Mouse (Mus musculus) C2C12 (cell line): ENCODE results near the gene Prkar2b. TPM values are rescaled to one million over a fixed set of nuclear protein-coding genes. Genes with fewer than 3 reads are reported as not detected.

Experiments used
- H3K27me3 ChIP-seq: one replicate; pipeline ENCODE4 v1.6.1; 2011; ENCODE audit not compliant: control insufficient read depth, insufficient read depth, insufficient read length
- H3K36me3 ChIP-seq: one replicate; pipeline ENCODE4 v1.6.1; 2011; ENCODE audit not compliant: control insufficient read depth, insufficient read depth
- H3K4me3 ChIP-seq: one replicate; pipeline ENCODE4 v1.5.1; 2011; ENCODE audit warnings: mild to moderate bottlenecking, control low read depth; ENCODE audit not compliant: poor library complexity, insufficient read depth, severe bottlenecking
- H3K79me2 ChIP-seq: one replicate; pipeline ENCODE4 v1.6.1; 2011; ENCODE audit not compliant: control insufficient read depth, insufficient read depth
- H3K79me3 ChIP-seq: one replicate; pipeline ENCODE4 v1.6.1; 2011; ENCODE audit warnings: low read depth, control low read depth
- H3ac ChIP-seq: one replicate; pipeline ENCODE3; 2011; ENCODE audit warnings: low read depth; ENCODE audit not compliant: control insufficient read depth, insufficient read length
- CEBPB ChIP-seq: IDR thresholded peaks from one replicate; pipeline ENCODE4 v1.6.1; 2011; ENCODE audit warnings: low read depth, mild to moderate bottlenecking, control low read depth, moderate library complexity
- CTCF ChIP-seq: IDR thresholded peaks from one replicate; pipeline ENCODE4 v1.5.1; 2011; ENCODE audit not compliant: control insufficient read depth, insufficient read depth, insufficient read length
- FOSL1 ChIP-seq: IDR thresholded peaks from one replicate; pipeline ENCODE4 v1.8.0; 2011; ENCODE audit warnings: mild to moderate bottlenecking, low read length; ENCODE audit not compliant: poor library complexity, insufficient read depth, severe bottlenecking
- MAX ChIP-seq: IDR thresholded peaks from one replicate; pipeline ENCODE4 v1.6.1; 2011; ENCODE audit warnings: mild to moderate bottlenecking, control low read depth
- MYOD1 ChIP-seq: IDR thresholded peaks from one replicate; pipeline ENCODE4 v1.6.1; 2011; ENCODE audit warnings: low read depth; ENCODE audit not compliant: control insufficient read depth, insufficient read length
- MYOG ChIP-seq: IDR thresholded peaks from one replicate; pipeline ENCODE4 v1.6.1; 2011; ENCODE audit not compliant: control insufficient read depth, insufficient read length; ENCODE audit errors: extremely low read depth
- USF1 ChIP-seq: IDR thresholded peaks from one replicate; pipeline ENCODE4 v1.6.1; 2011; ENCODE audit warnings: low read depth, mild to moderate bottlenecking, control low read depth, moderate library complexity
- polyA plus RNA-seq: library from polyadenylated mRNA; unstranded; fragments of >200 nt; fragmentation: generic; extraction: Trizol; gene quantifications from one replicate; pipeline ENCODE4 v1.2.1, GENCODE M21; 2012; ENCODE audit warnings: missing spikeins

The Prkar2b gene
- polyA plus RNA-seq, 1 experiment: 33.1 TPM

DNA sequence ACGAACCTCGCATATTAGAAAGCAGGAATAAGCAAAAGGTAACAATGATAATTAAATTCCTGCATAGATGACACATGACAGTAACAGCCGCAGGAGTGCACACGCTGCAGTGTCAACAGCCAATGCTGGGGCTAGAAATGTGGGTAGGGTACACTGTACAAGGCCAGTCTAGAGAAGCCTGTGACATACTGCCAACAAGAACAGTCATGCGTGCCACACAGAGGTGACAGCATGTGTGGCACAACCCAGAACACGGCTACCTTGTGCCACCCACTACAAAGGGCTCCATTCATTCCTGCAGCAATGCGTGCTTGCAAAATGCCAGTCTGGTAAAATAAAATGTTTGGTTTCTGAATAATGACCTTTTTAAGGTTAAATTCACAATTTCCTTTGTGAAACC lies 28.2 kb downstream of the Prkar2b start:
- Histone ChIP-seq H3K79me3 (peaks cover 4% of the 10 kb centered on the region), H3K27me3 (no peaks in the 10 kb centered on the region), H3ac (no peak overlapping the region), H3K4me3 (no peak overlapping the region), H3K36me3 (peaks cover 6% of the 10 kb centered on the region), H3K79me2 (peaks cover 24% of the 10 kb centered on the region)
- no peak for TF ChIP-seq FOSL1
- TF ChIP-seq MYOD1: no peak
- no peak for TF ChIP-seq MAX
- TF ChIP-seq CTCF: no peak
- TF ChIP-seq USF1: no peak
- TF ChIP-seq MYOG: no peak
- TF ChIP-seq CEBPB: no peak

DNA sequence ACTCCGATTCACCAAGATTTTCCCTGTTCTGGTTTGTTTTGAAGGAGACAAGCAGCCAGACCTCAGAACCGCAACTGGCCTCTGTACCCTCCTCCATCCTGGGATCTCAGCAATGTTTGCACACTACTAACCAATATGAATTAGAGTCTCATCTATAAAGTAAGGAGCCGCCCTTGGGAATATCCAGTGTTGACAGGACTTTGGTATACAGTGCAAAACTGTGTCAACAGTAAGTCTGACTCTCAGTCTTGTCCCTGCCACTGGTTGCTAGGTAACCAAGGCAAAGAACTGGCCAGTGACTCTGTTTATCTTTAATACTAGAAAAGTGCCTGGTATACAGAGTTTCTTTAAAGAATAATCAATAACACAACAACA lies 42.7 kb downstream of the Prkar2b start:
- peaks cover 59% of the 10 kb centered on the region for H3K79me2 ChIP-seq
- no peaks in the 10 kb centered on the region for H3K27me3 ChIP-seq
- H3K79me3 ChIP-seq: peaks cover 28% of the 10 kb centered on the region
- no peak overlapping the region for H3ac ChIP-seq
- H3K36me3 ChIP-seq: peaks cover 7% of the 10 kb centered on the region
- TF ChIP-seq CTCF: no peak
- no peak for TF ChIP-seq MYOG
- TF ChIP-seq MAX: no peak
- no peak for TF ChIP-seq MYOD1
- TF ChIP-seq USF1: no peak
- no peak for TF ChIP-seq FOSL1
- TF ChIP-seq CEBPB: no peak
- no peak overlapping the region for H3K4me3 ChIP-seq

DNA sequence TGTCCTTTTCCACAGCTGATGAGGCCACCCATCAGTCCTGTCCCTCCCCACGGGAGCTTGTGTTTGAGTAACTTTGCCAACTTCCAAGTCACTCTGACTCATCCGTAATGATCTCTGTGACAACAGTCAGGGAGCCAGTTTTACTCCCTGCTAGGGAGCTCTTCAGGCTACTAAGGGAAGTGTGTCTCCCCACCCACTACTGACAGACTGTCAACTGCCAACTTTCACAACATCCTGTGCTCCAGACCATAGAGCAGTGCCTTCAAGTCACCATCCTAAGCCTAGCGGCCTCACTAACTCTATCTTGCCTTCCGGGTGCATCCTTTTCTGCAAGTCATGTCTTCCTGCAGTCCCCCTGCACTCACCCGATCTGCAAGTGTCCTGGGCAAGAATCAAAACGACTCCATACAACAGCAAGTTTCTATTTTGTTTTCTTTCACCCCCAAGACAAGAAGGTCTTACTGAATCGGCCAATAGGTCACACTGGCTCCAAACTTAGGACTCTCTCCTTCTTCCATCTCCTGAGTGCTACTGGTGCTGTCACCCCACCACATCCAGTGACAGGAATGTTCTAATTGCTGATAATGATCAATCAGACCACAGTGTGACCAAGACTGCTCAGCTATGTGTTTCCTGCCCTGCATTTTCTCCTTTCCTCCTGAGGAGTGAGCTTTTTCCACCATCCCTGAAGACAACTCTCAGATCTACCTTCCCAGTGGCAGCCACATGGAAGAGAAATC lies 43.3 kb downstream of the Prkar2b start:
- peaks cover 24% of the 10 kb centered on the region for H3K79me3 ChIP-seq
- H3K4me3 ChIP-seq: no peak overlapping the region
- H3K36me3 ChIP-seq: peaks cover 7% of the 10 kb centered on the region
- H3K79me2 ChIP-seq: peaks cover 60% of the 10 kb centered on the region
- no peak for TF ChIP-seq MYOG
- no peak for TF ChIP-seq CTCF
- no peak for TF ChIP-seq USF1
- TF ChIP-seq MYOD1: no peak
- TF ChIP-seq FOSL1: no peak
- TF ChIP-seq CEBPB: no peak
- TF ChIP-seq MAX: no peak
- H3ac ChIP-seq: no peak overlapping the region
- H3K27me3 ChIP-seq: no peaks in the 10 kb centered on the region

DNA sequence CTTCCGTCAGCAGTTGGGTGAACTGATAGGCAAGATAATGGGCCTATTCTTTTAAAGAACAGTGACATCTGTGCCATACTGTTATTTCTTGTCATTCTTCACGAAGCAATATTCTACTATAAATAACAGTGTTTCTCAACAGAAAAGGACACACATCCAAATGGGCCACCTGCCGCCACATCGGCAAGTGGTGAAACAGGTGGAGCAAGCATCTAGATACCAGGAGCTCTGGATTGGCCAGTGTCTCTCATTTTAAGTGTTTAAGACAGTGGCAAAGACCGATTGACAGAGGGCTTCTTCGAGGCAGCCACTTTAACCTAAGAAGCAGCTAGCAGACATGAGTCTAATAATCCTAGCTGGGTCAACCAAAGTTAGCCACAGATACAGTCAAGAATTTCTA lies 44.6 kb downstream of the Prkar2b start:
- no peak overlapping the region for H3ac ChIP-seq
- H3K79me2 ChIP-seq: peaks cover 59% of the 10 kb centered on the region
- H3K36me3 ChIP-seq: peaks cover 2% of the 10 kb centered on the region
- H3K79me3 ChIP-seq: peaks cover 20% of the 10 kb centered on the region
- no peak overlapping the region for H3K4me3 ChIP-seq
- TF ChIP-seq USF1 (no peak), MAX (no peak), MYOG (no peak), CEBPB (no peak), FOSL1 (no peak), MYOD1 (no peak), CTCF (no peak)
- H3K27me3 ChIP-seq: no peaks in the 10 kb centered on the region

DNA sequence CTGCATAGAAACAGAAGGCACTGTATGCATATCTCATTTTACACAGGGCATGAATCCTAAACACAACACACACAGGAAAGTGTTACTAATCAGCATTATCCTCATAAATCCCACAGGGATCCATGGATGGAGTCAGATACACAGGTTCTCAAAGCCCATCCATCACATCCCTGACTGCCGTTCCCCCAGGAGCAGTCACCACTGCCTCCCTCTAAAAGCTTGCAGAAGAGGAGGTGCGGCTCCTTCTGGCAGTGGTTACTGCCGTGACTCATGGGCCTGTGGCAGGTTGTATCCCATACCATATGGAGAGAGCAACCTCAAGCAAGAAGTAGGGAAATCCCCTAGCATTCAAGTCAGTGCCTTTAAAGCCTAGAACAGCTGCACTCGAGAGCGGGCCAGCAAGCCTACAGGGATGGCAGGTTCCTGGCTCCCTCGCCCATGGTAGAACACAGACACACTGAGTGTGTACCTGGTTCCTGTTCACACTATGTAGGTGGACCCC lies 45.8 kb downstream of the Prkar2b start:
- H3K27me3 ChIP-seq: no peaks in the 10 kb centered on the region
- H3K36me3 ChIP-seq: no peaks in the 10 kb centered on the region
- H3K79me3 ChIP-seq: peaks cover 22% of the 10 kb centered on the region
- peaks cover 70% of the 10 kb centered on the region for H3K79me2 ChIP-seq
- no peak overlapping the region for H3ac ChIP-seq
- peak; percentile 89 for TF ChIP-seq MYOD1
- TF ChIP-seq MAX: no peak
- no peak for TF ChIP-seq CTCF
- H3K4me3 ChIP-seq: no peak overlapping the region

DNA sequence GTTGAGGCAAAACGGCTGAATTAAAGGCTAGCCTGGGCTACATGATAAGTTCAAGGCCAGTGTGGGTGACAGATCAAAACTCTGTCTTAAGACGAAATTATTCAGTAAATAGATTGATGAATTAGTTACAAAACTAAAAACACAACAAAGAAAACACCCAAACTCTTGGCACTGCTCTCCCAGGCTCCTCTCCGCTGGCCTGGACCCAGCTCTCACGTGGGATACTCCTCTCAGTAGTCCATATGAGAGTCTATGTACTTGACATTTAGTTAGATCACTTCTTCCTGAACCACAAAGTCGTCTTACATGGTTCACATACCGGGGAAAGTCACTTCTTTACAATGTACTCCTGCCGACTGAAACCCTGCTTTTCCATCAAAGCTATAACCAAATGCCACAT lies 46.3 kb downstream of the Prkar2b start:
- Histone ChIP-seq H3K79me3 (peaks cover 22% of the 10 kb centered on the region), H3ac (no peak overlapping the region), H3K4me3 (no peak overlapping the region), H3K36me3 (no peaks in the 10 kb centered on the region), H3K27me3 (no peaks in the 10 kb centered on the region), H3K79me2 (peaks cover 75% of the 10 kb centered on the region)
- TF ChIP-seq USF1: no peak
- TF ChIP-seq FOSL1: no peak
- no peak for TF ChIP-seq MYOG
- no peak for TF ChIP-seq MAX
- TF ChIP-seq CTCF: no peak
- TF ChIP-seq CEBPB: no peak
- TF ChIP-seq MYOD1: no peak
